Mouse (Mus musculus) NIH3T3 (cell line): Measurements from ENCODE around the gene Aox4.

Source experiments
- DNase-seq: peaks from one replicate; pipeline ENCODE4 v3.0.0-alpha.2; 2012; ENCODE audit warnings: low read depth

Gene Aox4

GRCm38 (mm10) chr1:58210203-58210602, at the start of gene Aox4:
Gene Aox4 (plus strand): TSS chr1:58210397.
- DNase-seq, result peak; percentile 77

DNA sequence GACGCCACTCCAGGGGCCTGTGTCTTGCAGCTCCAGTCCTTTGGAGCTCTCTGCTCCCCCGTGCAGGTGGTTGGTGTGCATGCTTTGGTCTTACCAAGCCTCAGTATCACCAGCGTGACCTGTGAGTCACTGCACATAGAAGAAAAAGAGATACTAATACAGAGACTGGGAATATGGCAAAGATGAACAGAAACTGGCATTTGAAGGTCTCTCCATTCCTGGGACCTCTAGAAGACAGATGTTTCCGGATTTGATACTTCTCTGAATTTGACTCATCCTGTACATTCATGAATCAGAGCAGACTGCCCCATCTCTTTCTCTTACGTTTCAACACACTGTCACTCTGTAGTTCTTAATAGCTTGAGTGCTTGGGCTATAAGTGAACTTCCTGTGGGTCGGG, 40.3 kb upstream of the Aox4 start:
- no peak for DNase-seq

DNA sequence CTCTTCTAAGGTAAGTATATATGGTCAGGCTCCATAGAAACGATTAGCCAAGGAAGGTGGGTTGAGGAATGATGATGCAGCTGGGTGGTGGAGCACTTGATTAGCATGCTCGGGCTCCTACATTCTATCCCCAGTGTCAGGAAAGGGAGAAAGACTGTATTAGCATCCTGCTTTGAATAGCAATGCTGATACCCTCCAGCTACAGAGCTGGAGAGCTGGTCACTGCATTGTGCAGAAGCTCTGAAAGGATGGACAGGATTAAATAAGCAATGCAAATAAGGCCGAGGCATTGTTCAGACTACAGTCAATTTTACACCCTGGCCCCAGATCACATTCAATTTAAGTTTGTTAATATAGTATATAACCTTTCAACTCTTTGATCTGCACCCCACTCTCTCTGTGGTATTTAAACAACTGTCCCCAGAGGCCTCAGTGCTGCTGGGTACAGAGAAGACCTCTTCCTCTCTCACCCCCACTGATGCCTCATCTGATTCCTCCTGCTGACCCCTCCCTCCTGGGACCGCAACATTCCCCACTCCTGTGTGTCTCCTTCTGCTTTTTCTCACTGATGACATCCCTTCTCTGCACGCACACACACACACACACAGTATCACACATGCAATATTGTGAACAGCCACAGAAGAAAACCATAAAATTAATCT, 21.6 kb upstream of the Aox4 start:
- DNase-seq, result no peak

- no peak for DNase-seq
Observed at GRCm38 (mm10) chr1:58194317-58194716, 15.9 kb upstream of the Aox4 start.

- DNase-seq, result peak; percentile 19
Observed at GRCm38 (mm10) chr1:58194988-58195387, 15.2 kb upstream of the Aox4 start.

DNA sequence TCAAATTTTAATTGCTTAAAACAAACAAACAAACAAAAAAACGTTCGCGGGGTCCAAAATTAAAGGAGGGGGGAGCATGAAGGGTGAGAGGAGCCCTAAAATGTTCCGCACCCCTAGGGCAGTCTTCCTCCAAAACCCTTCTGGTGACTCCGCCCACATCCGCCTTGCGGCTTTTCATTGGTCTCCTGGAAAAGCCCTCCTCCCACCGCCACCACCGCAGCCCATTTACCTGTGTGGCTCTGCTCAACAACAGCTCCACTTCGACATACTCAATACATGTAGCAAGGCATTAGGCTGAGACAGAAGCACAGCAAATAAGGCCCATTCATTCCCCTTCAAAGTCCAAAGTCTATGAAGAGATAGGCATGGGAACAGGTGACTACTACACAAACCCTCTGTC, 14.7 kb upstream of the Aox4 start:
- no peak for DNase-seq

DNA sequence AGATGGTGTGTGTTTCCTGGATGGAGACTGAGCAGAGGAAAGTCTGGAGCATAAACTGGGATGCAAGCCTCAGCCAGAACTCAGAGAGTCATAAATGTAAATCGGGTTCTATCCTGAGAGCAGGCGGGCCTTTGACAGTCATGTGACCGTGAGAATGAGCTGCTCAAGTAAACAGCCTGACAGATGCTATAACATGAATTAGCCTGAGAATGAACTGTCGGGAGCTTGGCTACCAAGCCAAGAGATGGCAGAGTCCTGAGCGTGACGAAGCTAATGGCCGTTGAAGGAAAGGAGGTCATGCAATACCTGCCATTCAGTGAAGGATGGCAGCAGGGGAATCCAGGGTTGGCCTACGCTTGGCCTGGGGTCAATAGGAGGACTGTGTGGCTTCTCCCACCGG, 13.2 kb upstream of the Aox4 start:
- no peak for DNase-seq

DNA sequence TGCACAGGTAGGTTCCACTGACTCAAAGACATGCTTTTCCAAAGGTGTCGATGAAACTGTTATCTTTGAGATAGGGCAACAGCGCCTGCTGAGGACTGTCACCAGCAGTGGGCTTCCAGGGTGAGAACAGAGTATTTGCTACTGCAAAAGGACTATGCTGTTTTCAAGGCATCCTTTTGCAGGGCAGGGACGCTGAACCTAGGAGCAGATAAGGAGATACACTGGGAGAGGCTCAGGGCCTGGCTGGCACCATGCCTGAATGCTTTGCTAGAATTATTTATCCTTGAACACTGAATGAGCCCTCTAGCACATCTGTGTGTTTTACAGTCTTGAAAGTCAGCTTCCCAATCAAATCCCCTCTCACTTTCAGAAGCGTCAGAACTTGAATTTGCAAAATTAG, 11.8 kb upstream of the Aox4 start:
- no peak for DNase-seq

GRCm38 (mm10) chr1:58212805-58213204, 2.6 kb downstream of the Aox4 start:
- no peak for DNase-seq

- no peak for DNase-seq
Observed at GRCm38 (mm10) chr1:58213838-58214237, 3.6 kb downstream of the Aox4 start.

- no peak for DNase-seq
Observed at GRCm38 (mm10) chr1:58215353-58215752, 5.2 kb downstream of the Aox4 start.

GRCm38 (mm10) chr1:58215956-58216532, 5.8 kb downstream of the Aox4 start:
- no peak for DNase-seq

DNA sequence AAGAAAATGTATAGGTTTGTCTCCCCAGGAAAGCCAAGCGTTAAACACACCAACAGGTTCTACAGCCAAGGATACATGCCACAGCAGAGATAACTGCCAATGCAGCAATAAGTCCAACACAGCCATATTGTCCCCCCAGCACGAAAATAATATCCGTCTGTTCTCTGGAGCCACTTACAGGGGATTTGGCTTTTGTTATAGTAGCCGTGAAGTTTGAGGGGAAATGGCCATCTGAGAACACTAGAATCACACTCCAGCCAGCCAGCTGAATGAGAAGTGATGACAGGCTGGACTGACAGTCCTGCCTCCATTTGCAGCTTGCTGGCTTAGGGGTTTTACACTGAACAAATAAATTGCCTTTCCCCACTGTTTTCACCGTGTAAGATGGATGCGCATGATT, 10.9 kb downstream of the Aox4 start:
- DNase-seq, result no peak

DNA sequence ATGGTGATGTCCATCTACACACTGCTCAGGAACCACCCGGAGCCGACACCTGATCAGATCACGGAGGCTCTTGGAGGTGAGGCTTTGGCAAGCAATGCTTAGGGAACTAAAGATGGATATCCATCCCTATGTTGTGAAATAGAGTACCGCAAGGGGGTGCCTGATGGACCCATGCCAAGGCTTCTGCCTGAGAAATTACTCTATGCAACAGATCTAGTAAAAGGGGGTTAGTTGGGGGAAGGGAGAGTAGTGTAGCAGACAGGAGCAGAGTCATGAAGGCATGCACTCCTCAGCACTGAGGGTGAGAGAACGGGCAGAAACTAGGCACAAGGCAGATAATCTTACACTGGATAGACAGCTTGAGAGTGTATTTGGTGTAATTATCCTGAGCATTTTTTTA, 11.7 kb downstream of the Aox4 start:
- DNase-seq, result peak; percentile 20

DNA sequence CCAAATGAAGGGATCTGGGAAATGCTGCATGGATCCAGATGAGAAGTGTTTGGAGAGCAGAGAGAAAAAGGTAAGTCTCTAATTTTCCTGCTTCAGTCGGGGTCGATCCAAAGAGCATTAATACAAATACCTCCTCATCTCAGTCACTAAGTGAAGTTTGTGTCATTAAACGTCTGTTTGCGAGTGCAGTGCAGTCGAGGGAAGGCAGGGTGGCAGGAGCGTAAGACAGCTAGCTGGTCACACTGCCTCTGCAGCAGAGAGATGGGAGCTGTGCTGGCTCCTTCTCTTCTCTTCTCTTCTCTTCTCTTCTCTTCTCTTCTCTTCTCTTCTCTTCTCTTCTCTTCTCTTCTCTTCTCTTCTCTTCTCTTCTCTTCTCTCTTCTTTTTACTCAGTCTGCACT, 17.9 kb downstream of the Aox4 start:
- no peak for DNase-seq

DNA sequence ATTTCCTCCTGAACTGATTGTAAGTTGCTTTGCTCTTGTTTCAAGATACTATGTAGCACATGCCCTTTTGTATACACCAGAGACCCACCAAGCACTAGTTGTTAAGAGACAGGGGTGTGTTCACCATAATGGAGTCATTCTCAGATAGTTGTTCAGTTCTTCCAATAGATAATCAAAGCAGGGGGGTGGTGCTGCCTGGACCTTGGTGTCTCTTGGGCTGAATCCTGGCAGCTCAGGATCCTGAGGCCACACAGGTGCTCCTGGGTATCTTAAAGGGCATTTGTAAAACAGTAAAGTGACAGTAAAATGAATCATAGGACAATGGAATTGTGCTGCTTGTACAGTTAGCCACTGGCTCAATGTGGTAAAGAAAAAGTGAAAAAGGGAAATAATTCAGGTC, 18.7 kb downstream of the Aox4 start:
- no peak for DNase-seq

DNA sequence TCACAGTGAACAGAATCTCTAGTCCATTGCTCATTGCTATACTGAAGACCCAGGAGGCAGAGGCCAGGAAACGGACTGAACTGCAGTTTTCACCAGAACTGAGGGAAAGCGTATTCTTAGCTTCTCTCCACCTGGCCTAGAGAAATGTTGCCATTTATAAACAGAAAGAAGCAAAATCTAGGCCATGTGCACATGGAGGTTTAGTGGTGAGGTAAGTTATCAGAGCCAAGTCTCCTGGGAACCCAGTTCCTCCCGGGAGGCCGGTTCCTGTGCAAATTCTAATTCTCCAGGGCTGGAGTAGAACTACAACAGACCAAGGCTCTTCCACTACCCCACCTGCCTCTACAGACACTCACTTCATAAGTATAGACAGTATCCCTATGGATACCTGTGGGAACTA, 19.6 kb downstream of the Aox4 start:
- no peak for DNase-seq

GRCm38 (mm10) chr1:58230542-58230941, 20.3 kb downstream of the Aox4 start:
- no peak for DNase-seq

DNA sequence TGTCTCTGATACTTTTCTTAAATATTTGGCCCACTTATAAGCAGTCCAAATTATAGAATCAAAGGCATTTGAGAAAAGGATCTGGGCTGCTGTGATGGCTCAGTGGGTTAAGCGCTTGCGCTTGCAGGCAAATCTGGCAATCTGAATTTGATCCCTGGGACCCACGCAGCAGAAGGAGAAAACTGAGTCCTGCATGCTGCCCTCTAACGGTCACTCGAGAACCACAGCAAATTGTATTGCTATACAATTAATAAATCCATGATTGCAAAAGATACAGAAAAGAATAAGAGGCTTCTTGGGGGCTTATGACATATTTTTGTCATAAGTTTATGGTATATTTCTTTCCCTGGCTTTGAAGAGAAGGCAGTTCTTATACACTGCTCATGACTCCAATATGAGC, 25.2 kb downstream of the Aox4 start:
- peak; percentile 16 for DNase-seq

- DNase-seq, result peak; percentile 62
Observed at GRCm38 (mm10) chr1:58237527-58238299, 27.5 kb downstream of the Aox4 start.

DNA sequence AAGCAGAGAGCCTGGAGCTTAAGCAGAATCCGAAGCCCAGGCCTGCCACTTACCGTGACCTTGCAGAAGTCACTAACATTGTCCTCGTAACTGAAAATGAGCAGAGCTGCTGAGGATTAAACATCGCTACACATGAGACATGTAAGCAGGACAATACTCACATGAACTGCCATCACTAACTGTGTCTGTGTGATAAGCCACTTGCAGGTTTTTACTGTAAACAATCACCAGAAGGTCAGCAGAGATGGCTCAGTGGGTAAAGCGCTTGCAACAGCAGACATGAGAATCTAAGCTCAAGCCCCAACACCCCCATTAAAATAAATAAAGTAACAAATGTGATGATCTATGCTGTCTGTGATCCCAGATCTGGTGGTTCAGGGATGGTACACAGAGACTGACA, 28.2 kb downstream of the Aox4 start:
- DNase-seq, result no peak

- DNase-seq, result no peak
Observed at GRCm38 (mm10) chr1:58238961-58239360, 28.8 kb downstream of the Aox4 start.

DNA sequence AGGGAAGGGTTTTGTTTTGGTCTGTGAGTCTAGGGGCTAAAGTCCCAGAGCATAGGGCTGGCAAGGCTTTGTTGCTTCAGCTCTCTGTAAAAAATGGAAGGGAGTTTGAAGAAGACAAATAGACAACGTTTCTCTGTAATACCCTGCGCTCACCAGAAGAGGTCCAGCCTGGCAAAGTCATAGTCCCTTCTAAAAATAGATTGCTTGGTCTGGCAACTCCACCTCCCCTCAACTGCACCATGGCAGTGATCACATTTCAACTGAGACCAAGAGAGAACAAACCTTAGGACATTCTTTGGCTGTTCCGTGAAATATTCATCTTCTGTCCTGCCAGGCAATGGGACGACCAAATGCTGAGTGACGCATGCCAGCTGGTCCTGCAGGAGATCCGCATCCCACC, 30.1 kb downstream of the Aox4 start:
- peak; percentile 62 for DNase-seq
